Mouse (Mus musculus): ENCODE results near the gene Dennd1a. TPM values are rescaled to one million over a fixed set of nuclear protein-coding genes. Genes with fewer than 3 reads are reported as not detected.
A peak's percentile ranks its signal among the peaks of the same experiment; 100 is the strongest.

Dennd1a gene
- total and polyA plus RNA-seq, 2 experiments: 13.0 to 14.5 TPM

GRCm38 (mm10) chr2:38320911-38321310 lies 33.7 kb upstream of the Dennd1a start:
- DNase-seq (ENCODE audit: extremely low read depth, low read depth, low spot score): no peak
- 78% methylated on average over 4 of the region's 4 CpGs for WGBS
- H3K27me3 ChIP-seq (ENCODE audit: control insufficient read depth, insufficient read depth, low read length): no peaks in the 10 kb centered on the region
- H3K4me3 ChIP-seq (ENCODE audit: insufficient read depth, low read depth, low read length): no peak overlapping the region
- no peaks in the 10 kb centered on the region for H3K79me2 ChIP-seq (ENCODE audit: control insufficient read depth, insufficient read depth, low read length)
- H3K4me1 ChIP-seq (ENCODE audit: control insufficient read depth, insufficient read depth, low read length): no peaks in the 10 kb centered on the region
- H3K27ac ChIP-seq (replicated peaks; ENCODE audit: insufficient read depth, low read depth, low read length): no peak overlapping the region
- no peaks in the 10 kb centered on the region for H3K36me3 ChIP-seq (ENCODE audit: control insufficient read depth, insufficient read depth, low read length)
- H3K9ac ChIP-seq (ENCODE audit: low read depth, low read length): no peak overlapping the region
- TF ChIP-seq POLR2A (IDR thresholded peaks at IDR 0.05; ENCODE audit: extremely low read depth, insufficient read depth, low read length) (no peak), CTCF (IDR thresholded peaks at IDR 0.05; ENCODE audit: low read depth, low read length) (no peak)

GRCm38 (mm10) chr2:38319086-38319485 lies 31.9 kb upstream of the Dennd1a start:
- Histone ChIP-seq H3K9ac (ENCODE audit: low read depth, low read length) (no peak overlapping the region), H3K36me3 (ENCODE audit: control insufficient read depth, insufficient read depth, low read length) (no peaks in the 10 kb centered on the region), H3K79me2 (ENCODE audit: control insufficient read depth, insufficient read depth, low read length) (no peaks in the 10 kb centered on the region), H3K4me3 (ENCODE audit: insufficient read depth, low read depth, low read length) (no peak overlapping the region), H3K27ac (replicated peaks; ENCODE audit: insufficient read depth, low read depth, low read length) (no peak overlapping the region), H3K27me3 (ENCODE audit: control insufficient read depth, insufficient read depth, low read length) (no peaks in the 10 kb centered on the region), H3K4me1 (ENCODE audit: control insufficient read depth, insufficient read depth, low read length) (no peaks in the 10 kb centered on the region)
- TF ChIP-seq CTCF (IDR thresholded peaks at IDR 0.05; ENCODE audit: low read depth, low read length): no peak
- no peak for TF ChIP-seq POLR2A (IDR thresholded peaks at IDR 0.05; ENCODE audit: extremely low read depth, insufficient read depth, low read length)
- 88% methylated on average over 11 of the region's 11 CpGs for WGBS
- DNase-seq (ENCODE audit: extremely low read depth, low read depth, low spot score): peak; percentile 28

- no peaks in the 10 kb centered on the region for H3K4me1 ChIP-seq (ENCODE audit: control insufficient read depth, insufficient read depth, low read length)
- H3K4me3 ChIP-seq (ENCODE audit: insufficient read depth, low read depth, low read length): no peak overlapping the region
- DNase-seq (ENCODE audit: extremely low read depth, low read depth, low spot score): no peak
- H3K27me3 ChIP-seq (ENCODE audit: control insufficient read depth, insufficient read depth, low read length): no peaks in the 10 kb centered on the region
- no peak overlapping the region for H3K27ac ChIP-seq (replicated peaks; ENCODE audit: insufficient read depth, low read depth, low read length)
- TF ChIP-seq CTCF (IDR thresholded peaks at IDR 0.05; ENCODE audit: low read depth, low read length) (no peak), POLR2A (IDR thresholded peaks at IDR 0.05; ENCODE audit: extremely low read depth, insufficient read depth, low read length) (no peak)
- H3K9ac ChIP-seq (ENCODE audit: low read depth, low read length): no peak overlapping the region
- H3K79me2 ChIP-seq (ENCODE audit: control insufficient read depth, insufficient read depth, low read length): no peaks in the 10 kb centered on the region
- 52% methylated on average over 3 of the region's 3 CpGs for WGBS
- H3K36me3 ChIP-seq (ENCODE audit: control insufficient read depth, insufficient read depth, low read length): no peaks in the 10 kb centered on the region
These were observed 26.2 kb upstream of the Dennd1a start for GRCm38 (mm10) chr2:38313399-38313798.

- no peaks in the 10 kb centered on the region for H3K27me3 ChIP-seq (ENCODE audit: control insufficient read depth, insufficient read depth, low read length)
- no peak for DNase-seq (ENCODE audit: extremely low read depth, low read depth, low spot score)
- H3K27ac ChIP-seq (replicated peaks; ENCODE audit: insufficient read depth, low read depth, low read length): no peak overlapping the region
- 55% methylated on average over 3 of the region's 3 CpGs for WGBS
- H3K36me3 ChIP-seq (ENCODE audit: control insufficient read depth, insufficient read depth, low read length): no peaks in the 10 kb centered on the region
- TF ChIP-seq POLR2A (IDR thresholded peaks at IDR 0.05; ENCODE audit: extremely low read depth, insufficient read depth, low read length): no peak
- no peak for TF ChIP-seq CTCF (IDR thresholded peaks at IDR 0.05; ENCODE audit: low read depth, low read length)
- H3K4me1 ChIP-seq (ENCODE audit: control insufficient read depth, insufficient read depth, low read length): no peaks in the 10 kb centered on the region
- H3K4me3 ChIP-seq (ENCODE audit: insufficient read depth, low read depth, low read length): no peak overlapping the region
- H3K79me2 ChIP-seq (ENCODE audit: control insufficient read depth, insufficient read depth, low read length): no peaks in the 10 kb centered on the region
- H3K9ac ChIP-seq (ENCODE audit: low read depth, low read length): no peak overlapping the region
These were observed 25.7 kb upstream of the Dennd1a start for GRCm38 (mm10) chr2:38312921-38313320.

- TF ChIP-seq POLR2A (IDR thresholded peaks at IDR 0.05; ENCODE audit: extremely low read depth, insufficient read depth, low read length) (no peak), CTCF (IDR thresholded peaks at IDR 0.05; ENCODE audit: low read depth, low read length) (no peak)
- Histone ChIP-seq H3K4me3 (ENCODE audit: insufficient read depth, low read depth, low read length) (no peak overlapping the region), H3K27ac (replicated peaks; ENCODE audit: insufficient read depth, low read depth, low read length) (no peak overlapping the region), H3K4me1 (ENCODE audit: control insufficient read depth, insufficient read depth, low read length) (no peaks in the 10 kb centered on the region; the same call in 1 of the 2 replicates), H3K36me3 (ENCODE audit: control insufficient read depth, insufficient read depth, low read length) (no peaks in the 10 kb centered on the region), H3K27me3 (ENCODE audit: control insufficient read depth, insufficient read depth, low read length) (no peaks in the 10 kb centered on the region), H3K9ac (ENCODE audit: low read depth, low read length) (no peak overlapping the region), H3K79me2 (ENCODE audit: control insufficient read depth, insufficient read depth, low read length) (no peaks in the 10 kb centered on the region)
- DNase-seq (ENCODE audit: extremely low read depth, low read depth, low spot score): no peak
- 86% methylated on average over 1 of the region's 1 CpGs for WGBS
These were observed 18.0 kb upstream of the Dennd1a start for GRCm38 (mm10) chr2:38305152-38305551.

- Histone ChIP-seq H3K4me3 (ENCODE audit: insufficient read depth, low read depth, low read length) (no peak overlapping the region), H3K36me3 (ENCODE audit: control insufficient read depth, insufficient read depth, low read length) (no peaks in the 10 kb centered on the region), H3K4me1 (ENCODE audit: control insufficient read depth, insufficient read depth, low read length) (no peaks in the 10 kb centered on the region; the same call in 1 of the 2 replicates), H3K27ac (replicated peaks; ENCODE audit: insufficient read depth, low read depth, low read length) (no peak overlapping the region), H3K79me2 (ENCODE audit: control insufficient read depth, insufficient read depth, low read length) (no peaks in the 10 kb centered on the region), H3K9ac (ENCODE audit: low read depth, low read length) (no peak overlapping the region), H3K27me3 (ENCODE audit: control insufficient read depth, insufficient read depth, low read length) (no peaks in the 10 kb centered on the region)
- TF ChIP-seq POLR2A (IDR thresholded peaks at IDR 0.05; ENCODE audit: extremely low read depth, insufficient read depth, low read length): no peak
- no peak for TF ChIP-seq CTCF (IDR thresholded peaks at IDR 0.05; ENCODE audit: low read depth, low read length)
- 44% methylated on average over 2 of the region's 2 CpGs for WGBS
- DNase-seq (ENCODE audit: extremely low read depth, low read depth, low spot score): no peak
These were observed 13.8 kb upstream of the Dennd1a start for GRCm38 (mm10) chr2:38300941-38301340.

All from liver, adult 2 months (tissue).